Mouse (Mus musculus): Measurements from ENCODE around the gene Sult2b1. TPM values are rescaled to one million over a fixed set of nuclear protein-coding genes. Genes with fewer than 3 reads are reported as not detected.

Gene Sult2b1
- polyA plus RNA-seq, 1 experiment, result 8.8 TPM

DNA sequence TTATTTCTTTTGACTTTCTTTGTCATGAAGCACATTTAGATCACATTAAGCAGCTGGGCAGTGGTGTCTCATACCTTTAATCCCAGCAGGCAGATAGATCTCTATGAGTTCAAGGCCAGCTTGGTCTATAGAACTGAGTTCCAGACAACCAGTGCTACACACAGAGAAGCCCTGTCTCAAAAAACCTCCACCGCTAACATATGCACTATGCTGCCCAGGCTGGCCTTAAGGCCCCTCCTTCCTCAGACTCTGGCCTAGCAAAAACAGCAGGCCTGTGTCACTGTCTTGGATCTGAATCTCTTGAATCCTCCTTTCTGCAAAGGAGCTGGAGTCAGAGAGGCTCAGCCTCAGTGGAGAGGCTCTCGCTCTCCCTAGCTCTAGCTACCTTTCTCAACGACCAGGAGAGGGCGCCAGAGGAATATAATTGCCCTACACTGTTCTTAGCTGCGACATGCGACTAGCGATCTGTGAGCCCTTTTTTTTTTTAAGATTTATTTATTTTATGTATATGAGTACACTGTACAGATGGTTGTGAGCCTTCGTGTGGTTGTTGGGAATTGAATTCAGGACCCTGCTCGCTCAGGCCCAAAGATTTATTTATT lies 45.2 kb downstream of the Sult2b1 start:
- Histone ChIP-seq H3K4me1 (ENCODE audit: control insufficient read depth, insufficient read depth, low read length) (no peaks in the 10 kb centered on the region; the same call in 1 of the 2 replicates), H3K27me3 (ENCODE audit: control insufficient read depth, insufficient read depth, low read length) (no peaks in the 10 kb centered on the region), H3K36me3 (ENCODE audit: control insufficient read depth, insufficient read depth, low read length) (no peaks in the 10 kb centered on the region), H3K27ac (ENCODE audit: control insufficient read depth, insufficient read depth, low read depth, low read length) (no peak overlapping the region), H3K4me3 (ENCODE audit: control insufficient read depth, low read depth, low read length) (no peak overlapping the region)
- no peak for TF ChIP-seq POLR2A (IDR thresholded peaks at IDR 0.05; ENCODE audit: control insufficient read depth, low read depth, low read length)
- peak; percentile 64; the same call in 1 of the 2 replicates for TF ChIP-seq CTCF (IDR thresholded peaks at IDR 0.05; ENCODE audit: control insufficient read depth, insufficient read depth, insufficient replicate concordance, low read depth, low read length)

GRCm38 (mm10) chr7:45733477-45733876 lies 51.0 kb downstream of the Sult2b1 start:
- H3K4me3 ChIP-seq (ENCODE audit: control insufficient read depth, low read depth, low read length), result no peak overlapping the region
- H3K27ac ChIP-seq (ENCODE audit: control insufficient read depth, insufficient read depth, low read depth, low read length), result no peak overlapping the region
- peaks cover 2% of the 10 kb centered on the region; the same call in 1 of the 2 replicates for H3K4me1 ChIP-seq (ENCODE audit: control insufficient read depth, insufficient read depth, low read length)

DNA sequence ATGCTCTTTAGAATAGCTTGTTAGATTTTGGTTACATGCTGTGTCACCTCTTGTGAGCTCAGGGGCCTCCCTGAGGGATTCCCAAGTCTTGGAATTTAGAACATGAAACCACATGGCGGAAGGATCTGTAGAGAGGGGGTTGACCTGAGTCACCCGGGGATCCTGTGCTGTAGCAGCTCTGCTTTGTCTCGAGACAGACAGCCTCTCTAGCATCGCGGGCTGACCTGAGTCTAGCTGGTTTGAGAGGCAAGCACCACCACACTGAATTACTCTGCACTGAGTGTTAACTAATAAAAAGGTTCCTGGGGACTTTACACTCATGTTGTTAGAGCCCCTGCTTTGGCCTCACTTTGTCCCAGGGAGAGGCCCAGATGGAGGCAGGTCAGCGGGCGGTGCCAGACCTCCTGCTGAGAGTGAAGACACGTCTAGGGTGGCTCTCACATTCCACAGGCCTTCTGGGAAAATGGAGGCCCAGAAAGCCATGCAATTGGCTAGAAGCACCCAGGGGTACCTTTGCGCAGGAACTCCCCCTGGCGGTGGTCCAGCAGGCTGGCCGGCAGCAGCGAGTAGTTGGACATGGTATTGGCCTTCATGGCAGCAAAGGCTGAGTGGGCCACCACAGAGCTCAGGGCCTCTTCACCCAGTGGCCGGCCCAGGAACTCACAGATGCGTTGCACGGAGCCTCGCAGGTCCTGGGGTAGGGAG lies 53.6 kb downstream of the Sult2b1 start:
- Histone ChIP-seq H3K36me3 (ENCODE audit: control insufficient read depth, insufficient read depth, low read length) (no peaks in the 10 kb centered on the region), H3K27ac (ENCODE audit: control insufficient read depth, insufficient read depth, low read depth, low read length) (no peak overlapping the region), H3K4me1 (ENCODE audit: control insufficient read depth, insufficient read depth, low read length) (peaks cover 3% of the 10 kb centered on the region), H3K4me3 (ENCODE audit: control insufficient read depth, low read depth, low read length) (no peak overlapping the region), H3K27me3 (ENCODE audit: control insufficient read depth, insufficient read depth, low read length) (no peaks in the 10 kb centered on the region)
- TF ChIP-seq POLR2A (IDR thresholded peaks at IDR 0.05; ENCODE audit: control insufficient read depth, low read depth, low read length), result no peak
- TF ChIP-seq CTCF (IDR thresholded peaks at IDR 0.05; ENCODE audit: control insufficient read depth, insufficient read depth, insufficient replicate concordance, low read depth, low read length), result peak; percentile 21; the same call in 1 of the 2 replicates

More at GRCm38 (mm10) chr7:45733477-45733876, 51.0 kb downstream of the Sult2b1 start:
- Histone ChIP-seq H3K36me3 (ENCODE audit: control insufficient read depth, insufficient read depth, low read length) (no peaks in the 10 kb centered on the region), H3K27me3 (ENCODE audit: control insufficient read depth, insufficient read depth, low read length) (no peaks in the 10 kb centered on the region)
- TF ChIP-seq POLR2A (IDR thresholded peaks at IDR 0.05; ENCODE audit: control insufficient read depth, low read depth, low read length) (no peak), CTCF (IDR thresholded peaks at IDR 0.05; ENCODE audit: control insufficient read depth, insufficient read depth, insufficient replicate concordance, low read depth, low read length) (no peak)

DNA sequence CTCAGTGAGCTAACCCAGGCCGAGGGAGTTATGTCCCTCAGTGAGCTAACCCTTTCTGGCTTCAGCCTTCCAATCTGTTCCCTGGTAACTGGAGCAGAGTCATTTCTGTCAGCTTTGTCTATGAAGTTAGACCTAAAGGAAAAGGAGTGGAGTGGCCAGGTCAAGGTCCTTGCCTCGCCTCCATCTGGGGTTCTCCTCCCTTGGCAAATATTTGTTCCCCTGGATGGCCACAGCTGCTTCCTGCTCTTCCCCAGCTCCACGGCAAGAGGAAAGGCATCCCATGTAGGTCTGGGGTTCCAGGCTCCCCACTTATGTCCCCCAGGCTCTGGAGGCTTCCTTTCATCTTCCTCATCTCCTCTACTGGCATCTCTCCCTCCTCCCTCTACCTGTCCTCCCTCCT lies 56.8 kb downstream of the Sult2b1 start:
- TF ChIP-seq CTCF (IDR thresholded peaks at IDR 0.05; ENCODE audit: control insufficient read depth, insufficient read depth, insufficient replicate concordance, low read depth, low read length), result no peak
- no peak for TF ChIP-seq POLR2A (IDR thresholded peaks at IDR 0.05; ENCODE audit: control insufficient read depth, low read depth, low read length)
- Histone ChIP-seq H3K4me3 (ENCODE audit: control insufficient read depth, low read depth, low read length) (peak overlapping the region; percentile 80), H3K36me3 (ENCODE audit: control insufficient read depth, insufficient read depth, low read length) (no peaks in the 10 kb centered on the region)

DNA sequence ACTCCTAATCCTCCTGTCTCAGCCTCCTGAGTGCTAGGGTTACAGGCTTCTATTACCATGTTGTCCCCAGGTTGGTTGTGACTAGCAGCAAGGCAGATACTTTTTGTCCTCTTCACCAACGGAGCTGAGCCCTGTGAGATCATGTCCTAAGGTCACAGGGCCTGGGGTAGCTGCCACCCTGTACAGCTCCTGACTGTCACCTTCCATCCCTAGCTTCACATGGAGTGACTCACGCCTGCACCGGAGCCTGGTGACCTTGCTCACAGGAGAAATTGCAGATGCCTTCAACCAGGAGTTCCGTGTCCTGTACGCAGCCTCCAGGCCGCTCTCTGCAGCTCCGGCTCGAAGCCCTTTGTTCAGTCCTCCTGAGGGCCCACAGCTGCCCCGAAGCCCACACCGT lies 58.0 kb downstream of the Sult2b1 start:
- Histone ChIP-seq H3K27ac (ENCODE audit: control insufficient read depth, insufficient read depth, low read depth, low read length) (no peak overlapping the region), H3K27me3 (ENCODE audit: control insufficient read depth, insufficient read depth, low read length) (no peaks in the 10 kb centered on the region), H3K36me3 (ENCODE audit: control insufficient read depth, insufficient read depth, low read length) (no peaks in the 10 kb centered on the region), H3K4me1 (ENCODE audit: control insufficient read depth, insufficient read depth, low read length) (peaks cover 3% of the 10 kb centered on the region), H3K4me3 (ENCODE audit: control insufficient read depth, low read depth, low read length) (peak overlapping the region; percentile 80)
- no peak for TF ChIP-seq POLR2A (IDR thresholded peaks at IDR 0.05; ENCODE audit: control insufficient read depth, low read depth, low read length)
- no peak for TF ChIP-seq CTCF (IDR thresholded peaks at IDR 0.05; ENCODE audit: control insufficient read depth, insufficient read depth, insufficient replicate concordance, low read depth, low read length)

More for the DNA sequence above, 56.8 kb downstream of the Sult2b1 start:
- Histone ChIP-seq H3K27me3 (ENCODE audit: control insufficient read depth, insufficient read depth, low read length) (no peaks in the 10 kb centered on the region), H3K4me1 (ENCODE audit: control insufficient read depth, insufficient read depth, low read length) (peaks cover 5% of the 10 kb centered on the region), H3K27ac (ENCODE audit: control insufficient read depth, insufficient read depth, low read depth, low read length) (no peak overlapping the region)

DNA sequence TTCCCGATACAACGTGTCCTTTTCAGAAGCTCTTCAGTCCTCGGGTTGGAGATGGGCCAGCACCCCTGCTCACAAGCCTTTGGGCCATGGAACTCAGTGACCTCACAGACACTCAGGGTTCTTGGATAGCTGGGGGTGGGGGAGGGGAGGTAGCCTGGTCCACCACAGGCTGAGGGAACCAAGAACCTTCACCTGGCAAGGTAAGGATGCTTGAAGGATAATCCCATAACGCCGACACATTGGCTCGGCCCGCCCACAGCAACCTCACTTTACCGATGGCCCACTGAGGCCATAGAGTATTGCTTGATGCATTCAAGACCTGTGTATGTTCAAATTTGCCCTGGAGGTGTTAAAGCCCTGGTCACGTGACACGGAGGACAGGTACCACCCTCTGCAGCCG lies 58.8 kb downstream of the Sult2b1 start, which contains the start of gene Spaca4:
Gene Spaca4, minus strand, starts transcription at position 101 of the 400 bp plus-strand sequence.
- no peaks in the 10 kb centered on the region for H3K27me3 ChIP-seq (ENCODE audit: control insufficient read depth, insufficient read depth, low read length)
- H3K36me3 ChIP-seq (ENCODE audit: control insufficient read depth, insufficient read depth, low read length), result no peaks in the 10 kb centered on the region
- TF ChIP-seq POLR2A (IDR thresholded peaks at IDR 0.05; ENCODE audit: control insufficient read depth, low read depth, low read length), result peak; percentile 79; the same call in 1 of the 2 replicates
- TF ChIP-seq CTCF (IDR thresholded peaks at IDR 0.05; ENCODE audit: control insufficient read depth, insufficient read depth, insufficient replicate concordance, low read depth, low read length), result no peak
- peak within 1 kb of the TSS; percentile 80 for H3K4me3 ChIP-seq (ENCODE audit: control insufficient read depth, low read depth, low read length)
- peak within 1 kb of the TSS; percentile 51 for H3K27ac ChIP-seq (ENCODE audit: control insufficient read depth, insufficient read depth, low read depth, low read length)
- H3K4me1 ChIP-seq (ENCODE audit: control insufficient read depth, insufficient read depth, low read length), result peaks cover 3% of the 10 kb centered on the region

GRCm38 (mm10) chr7:45725151-45725550 lies 59.3 kb downstream of the Sult2b1 start:
- no peaks in the 10 kb centered on the region for H3K36me3 ChIP-seq (ENCODE audit: control insufficient read depth, insufficient read depth, low read length)

More at GRCm38 (mm10) chr7:45725151-45725550, 59.3 kb downstream of the Sult2b1 start:
- no peak for TF ChIP-seq POLR2A (IDR thresholded peaks at IDR 0.05; ENCODE audit: control insufficient read depth, low read depth, low read length)
- no peak for TF ChIP-seq CTCF (IDR thresholded peaks at IDR 0.05; ENCODE audit: control insufficient read depth, insufficient read depth, insufficient replicate concordance, low read depth, low read length)
- H3K4me1 ChIP-seq (ENCODE audit: control insufficient read depth, insufficient read depth, low read length), result peaks cover 3% of the 10 kb centered on the region
- H3K27ac ChIP-seq (ENCODE audit: control insufficient read depth, insufficient read depth, low read depth, low read length), result peak overlapping the region; percentile 51
- no peaks in the 10 kb centered on the region for H3K27me3 ChIP-seq (ENCODE audit: control insufficient read depth, insufficient read depth, low read length)
- H3K4me3 ChIP-seq (ENCODE audit: control insufficient read depth, low read depth, low read length), result peak overlapping the region; percentile 80
